Mouse (Mus musculus) cortical plate, adult 2 months (tissue): Measurements from ENCODE around the gene Pfas. TPM values are rescaled to one million over a fixed set of nuclear protein-coding genes. Genes with fewer than 3 reads are reported as not detected.
"Not testable (repeated sequence)": the region's sequence is repeated elsewhere in the genome, so short reads cannot be mapped to it uniquely, and the experiment has no call there.

ENCODE experiments used
- H3K27ac ChIP-seq: fragments of 200-500 bp; 2 replicates; pipeline ENCODE4 v1.5.1; 2012; ENCODE audit warnings: low read length, control low read depth, inconsistent platforms; ENCODE audit not compliant: insufficient read depth
- H3K4me1 ChIP-seq: fragments of 200-500 bp; 2 replicates; pipeline ENCODE4 v1.6.1; 2011; ENCODE audit warnings: low read length; ENCODE audit not compliant: control insufficient read depth, insufficient read depth
- H3K4me3 ChIP-seq: fragments of 200-500 bp; 2 replicates; pipeline ENCODE4 v1.5.1; 2011; ENCODE audit warnings: mild to moderate bottlenecking, low read length, control low read depth; ENCODE audit not compliant: insufficient read depth
- CTCF ChIP-seq: fragments of 200-500 bp; IDR thresholded peaks from 2 replicates; pipeline ENCODE4 v1.5.1; 2011; ENCODE audit warnings: mild to moderate bottlenecking, control low read depth, low read length; ENCODE audit not compliant: insufficient read depth; ENCODE audit errors: extremely low read depth
- POLR2A ChIP-seq: fragments of 200-500 bp; IDR thresholded peaks from 2 replicates; pipeline ENCODE4 v1.6.1; 2011; ENCODE audit warnings: mild to moderate bottlenecking, low read length, control low read depth; ENCODE audit not compliant: insufficient read depth; ENCODE audit errors: extremely low read depth
- polyA plus RNA-seq: library from polyadenylated mRNA; depleted of rRNA; stranded (reverse); fragments of >200 nt; gene quantifications from 2 replicates; pipeline ENCODE4 v1.2.3, GENCODE M21; 2012

The Pfas gene
- polyA plus RNA-seq, 1 experiment: 17.6 TPM

GRCm38 (mm10) chr11:68963405-68963804, 44.9 kb downstream of the Pfas start:
- H3K27ac ChIP-seq: no peak overlapping the region
- peaks cover 2% of the 10 kb centered on the region; the same call in 1 of the 2 replicates for H3K4me1 ChIP-seq
- TF ChIP-seq CTCF (no peak), POLR2A (no peak)
- H3K4me3 ChIP-seq: no peak overlapping the region

DNA sequence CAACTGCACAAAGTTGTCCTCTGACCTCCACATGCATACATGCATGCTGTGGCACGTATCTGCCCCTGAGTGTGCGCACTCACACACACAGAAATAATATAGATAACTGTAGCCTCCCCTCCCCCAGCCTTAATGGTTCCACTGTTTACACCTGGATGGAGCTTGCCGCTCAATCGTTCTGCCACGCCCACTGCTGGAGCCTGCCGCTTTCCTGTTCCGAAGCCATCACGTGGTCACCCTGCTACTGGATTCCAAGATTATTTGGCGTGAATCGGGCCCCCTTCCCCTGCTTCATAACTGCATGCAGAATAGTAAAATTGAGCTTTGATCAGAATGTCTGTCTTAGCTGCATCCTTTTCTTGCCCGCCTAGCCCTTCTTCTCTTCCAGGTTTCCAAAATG, 46.1 kb downstream of the Pfas start:
- H3K27ac ChIP-seq, H3K4me3 ChIP-seq, H3K4me1 ChIP-seq: not testable (repeated sequence)

DNA sequence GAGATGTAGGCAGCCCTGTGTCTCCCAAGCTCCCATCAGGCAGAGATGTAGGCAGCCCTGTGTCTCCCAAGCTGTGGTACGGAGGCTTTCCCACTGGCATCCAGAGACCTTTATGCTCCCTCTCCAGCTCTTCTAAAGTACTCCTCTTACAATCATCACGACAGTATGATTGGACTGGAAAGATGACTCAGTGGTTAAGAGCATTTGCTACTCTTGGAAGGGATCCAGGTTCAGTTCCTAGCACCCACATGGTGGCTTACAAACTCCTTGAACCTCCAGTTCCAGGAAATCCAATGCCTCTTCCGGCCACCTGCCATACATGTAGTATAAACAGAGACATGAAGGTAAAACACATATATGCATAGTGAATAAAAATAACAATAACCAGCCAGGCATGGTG, 46.7 kb downstream of the Pfas start:
- no peaks in the 10 kb centered on the region for H3K4me1 ChIP-seq
- TF ChIP-seq POLR2A: no peak
- TF ChIP-seq CTCF: no peak
- no peak overlapping the region for H3K4me3 ChIP-seq
- no peak overlapping the region for H3K27ac ChIP-seq

DNA sequence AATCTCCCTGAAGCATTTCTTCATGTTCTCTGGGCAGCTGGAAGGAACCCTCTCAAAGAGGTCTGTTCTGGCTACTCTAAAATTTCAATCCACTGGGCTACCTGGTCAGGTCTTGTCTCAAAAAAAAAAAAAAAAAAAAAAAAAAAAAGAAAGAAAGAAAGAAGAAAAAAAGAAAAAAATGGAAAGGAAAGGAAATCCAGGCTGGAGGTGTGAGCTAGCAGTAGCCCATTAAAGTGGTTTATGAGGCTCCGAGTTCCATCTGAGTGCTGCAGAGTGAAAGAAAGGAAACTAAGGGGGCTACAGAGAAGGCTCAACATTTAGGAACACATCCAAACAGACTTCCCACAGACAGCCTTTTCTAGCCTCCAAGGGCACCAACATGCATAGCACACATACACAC, 50.3 kb downstream of the Pfas start:
- H3K27ac ChIP-seq: no peak overlapping the region
- TF ChIP-seq POLR2A: no peak
- TF ChIP-seq CTCF: no peak
- H3K4me3 ChIP-seq: no peak overlapping the region
- peaks cover 4% of the 10 kb centered on the region; the same call in 1 of the 2 replicates for H3K4me1 ChIP-seq

DNA sequence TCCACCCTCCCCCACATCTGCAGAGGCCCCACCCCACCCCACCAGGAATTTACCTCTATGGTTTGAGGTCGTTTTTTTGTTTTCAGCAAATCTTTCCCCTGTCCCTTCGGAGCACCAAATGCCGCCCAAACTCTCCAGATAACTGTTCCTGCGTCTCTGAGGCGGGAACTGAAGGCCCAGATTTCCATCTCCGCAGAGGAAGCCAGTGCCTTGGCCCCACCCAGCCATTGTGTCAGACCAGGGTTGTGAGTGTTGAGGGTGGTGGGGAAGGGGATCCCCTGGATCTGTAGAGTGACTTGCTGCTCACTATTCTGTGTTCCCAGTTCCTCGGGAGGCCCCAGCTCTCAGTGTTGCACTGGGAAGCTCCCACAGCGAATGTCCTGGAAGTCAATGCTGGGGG, 51.0 kb downstream of the Pfas start, which contains the start of gene Arhgef15:
Gene Arhgef15 (minus strand): TSS at position 173 of the 400 bp plus-strand sequence.
- no peak for TF ChIP-seq CTCF
- no peak for TF ChIP-seq POLR2A
- Histone ChIP-seq H3K4me3 (peak within 1 kb of the TSS; percentile 29), H3K27ac (peak within 1 kb of the TSS; percentile 76; the same call in 1 of the 2 replicates), H3K4me1 (peaks cover 4% of the 10 kb centered on the region; the same call in 1 of the 2 replicates)

DNA sequence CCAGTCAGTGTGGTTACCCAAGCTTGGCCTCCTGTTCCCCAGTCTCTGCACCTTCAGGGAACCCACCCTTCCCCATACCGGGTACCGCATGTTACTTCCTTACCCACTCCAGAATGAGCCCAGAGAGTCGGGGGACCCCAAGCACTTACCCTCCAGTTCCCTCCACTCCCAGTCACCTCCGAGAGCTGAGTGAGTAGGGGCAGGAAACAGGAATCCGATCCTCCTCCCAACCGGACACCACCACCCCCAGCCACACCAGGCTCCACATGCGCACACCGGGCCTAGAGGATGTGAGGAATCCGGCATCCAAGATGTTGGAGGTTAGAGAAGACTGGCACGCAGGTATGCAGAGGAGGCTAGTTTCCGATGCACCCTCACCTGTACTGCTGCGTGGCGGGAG, 51.6 kb downstream of the Pfas start:
- peaks cover 4% of the 10 kb centered on the region; the same call in 1 of the 2 replicates for H3K4me1 ChIP-seq
- 0 out of 2 replicates have a peak overlapping the region, but pooled peaks have one; percentile 13 for H3K27ac ChIP-seq
- H3K4me3 ChIP-seq: peak overlapping the region; percentile 29
- no peak for TF ChIP-seq POLR2A
- TF ChIP-seq CTCF: no peak

- Histone ChIP-seq H3K4me1 (peaks cover 4% of the 10 kb centered on the region; the same call in 1 of the 2 replicates), H3K27ac (peak overlapping the region; percentile 76; the same call in 1 of the 2 replicates), H3K4me3 (0 out of 2 replicates have a peak overlapping the region, but pooled peaks have one; percentile 29)
- TF ChIP-seq POLR2A (no peak), CTCF (no peak)
Measured at GRCm38 (mm10) chr11:68956107-68956506, 52.2 kb downstream of the Pfas start.

DNA sequence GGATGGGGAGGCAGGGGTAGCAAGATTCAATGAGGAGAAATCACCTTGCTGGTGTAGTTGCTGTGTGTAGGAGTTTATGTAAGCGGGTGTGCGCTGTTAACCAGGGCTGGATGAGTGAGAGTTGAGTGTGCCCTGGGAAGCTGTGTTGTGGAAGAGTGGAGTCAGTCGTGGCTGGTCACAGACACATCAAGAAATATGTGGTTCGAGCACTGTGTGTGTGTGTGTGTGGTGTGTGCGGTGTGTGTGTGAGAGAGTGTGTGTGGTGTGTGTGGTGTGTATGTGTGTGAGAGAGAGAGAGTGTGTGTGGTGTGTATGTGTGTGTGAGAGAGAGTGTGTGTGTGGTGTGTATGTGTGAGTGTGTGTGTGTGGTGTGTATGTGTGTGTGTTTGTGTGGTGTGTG, 52.8 kb downstream of the Pfas start:
- TF ChIP-seq CTCF (no peak), POLR2A (no peak)
- H3K27ac ChIP-seq: no peak overlapping the region
- H3K4me1 ChIP-seq: peaks cover 4% of the 10 kb centered on the region; the same call in 1 of the 2 replicates
- H3K4me3 ChIP-seq: peak overlapping the region; percentile 29; the same call in 1 of the 2 replicates

DNA sequence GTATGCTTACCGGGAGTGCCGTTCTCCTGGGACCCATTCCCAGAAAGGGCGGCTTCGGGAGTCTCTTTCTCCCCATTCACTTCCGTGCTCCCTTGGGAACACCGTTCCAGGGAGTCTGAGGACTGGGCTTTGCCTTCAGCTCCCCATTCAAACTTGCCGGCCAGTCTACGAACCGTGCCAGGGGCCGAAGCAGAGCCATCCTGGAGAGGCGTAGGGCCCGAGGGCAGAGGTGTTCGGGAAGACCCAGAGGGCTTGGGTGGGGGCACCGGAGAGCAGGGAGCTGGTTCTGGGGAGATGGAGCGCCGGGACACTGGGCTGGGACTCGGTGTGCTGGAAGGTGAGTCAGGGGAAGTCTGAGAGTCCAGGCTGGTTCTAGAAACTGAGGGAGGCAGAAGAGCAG, 53.9 kb downstream of the Pfas start:
- Histone ChIP-seq H3K4me3 (peak overlapping the region; percentile 29), H3K27ac (no peak overlapping the region), H3K4me1 (peaks cover 4% of the 10 kb centered on the region; the same call in 1 of the 2 replicates)
- TF ChIP-seq POLR2A (no peak), CTCF (no peak)

DNA sequence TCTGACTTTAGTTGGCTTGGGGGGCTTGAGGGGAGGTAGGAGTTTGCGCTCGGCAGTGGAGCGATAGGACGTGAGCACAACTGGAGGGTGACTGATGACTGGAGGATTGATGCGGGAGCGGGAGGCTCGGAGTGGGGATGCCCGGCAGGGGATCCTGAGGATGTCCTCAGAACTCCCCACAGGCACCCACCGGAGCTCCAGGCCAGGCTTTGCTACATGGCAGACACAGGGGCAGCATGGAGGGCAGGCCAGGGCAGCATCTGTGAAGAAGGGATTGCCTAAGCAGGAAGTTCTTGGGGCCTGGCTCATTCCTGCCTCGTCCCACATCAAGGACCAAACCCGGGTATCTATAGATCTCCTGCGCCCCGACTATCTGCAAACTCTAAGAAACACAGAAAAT, 54.4 kb downstream of the Pfas start:
- peaks cover 4% of the 10 kb centered on the region; the same call in 1 of the 2 replicates for H3K4me1 ChIP-seq
- H3K27ac ChIP-seq: no peak overlapping the region
- H3K4me3 ChIP-seq: peak overlapping the region; percentile 29
- no peak for TF ChIP-seq POLR2A
- no peak for TF ChIP-seq CTCF

- Histone ChIP-seq H3K4me3 (peak overlapping the region; percentile 53), H3K4me1 (0 out of 2 replicates have a peak, but pooled peaks cover 2% of the 10 kb centered on the region), H3K27ac (no peak overlapping the region)
- no peak for TF ChIP-seq CTCF
- peak; percentile 69 for TF ChIP-seq POLR2A
Measured at GRCm38 (mm10) chr11:68947542-68947993, 60.7 kb downstream of the Pfas start.
